Mouse (Mus musculus) ES-Bruce4 (cell line): ENCODE data around the gene Il4ra. TPM values are rescaled to one million over a fixed set of nuclear protein-coding genes. Genes with fewer than 3 reads are reported as not detected.

ENCODE experiments used
- H3K27ac ChIP-seq: 2 replicates; pipeline ENCODE4 v1.5.1; 2012; ENCODE audit warnings: low read length, inconsistent platforms; ENCODE audit not compliant: insufficient read depth
- H3K27me3 ChIP-seq: 2 replicates; pipeline ENCODE4 v1.6.1; 2012; ENCODE audit warnings: mild to moderate bottlenecking, low read length, inconsistent platforms; ENCODE audit not compliant: control insufficient read depth, poor library complexity, insufficient read depth, severe bottlenecking
- H3K36me3 ChIP-seq: 2 replicates; pipeline ENCODE4 v1.6.1; 2012; ENCODE audit warnings: inconsistent platforms, mild to moderate bottlenecking, low read length, moderate library complexity; ENCODE audit not compliant: control insufficient read depth, poor library complexity, insufficient read depth, severe bottlenecking
- H3K4me1 ChIP-seq: one replicate; pipeline ENCODE4 v1.8.1; 2011; ENCODE audit warnings: low read length; ENCODE audit not compliant: control insufficient read depth, insufficient read depth
- H3K4me3 ChIP-seq: 2 replicates; pipeline ENCODE4 v1.5.1; 2011; ENCODE audit warnings: low read depth, mild to moderate bottlenecking, low read length
- H3K9ac ChIP-seq: 2 replicates; pipeline ENCODE4 v1.6.1; 2012; ENCODE audit warnings: low read depth, mild to moderate bottlenecking, inconsistent platforms; ENCODE audit not compliant: poor library complexity, severe bottlenecking
- H3K9me3 ChIP-seq: replicated peaks from 2 replicates; pipeline ENCODE4 v1.6.1; 2012; ENCODE audit warnings: mild to moderate bottlenecking, low read length, inconsistent platforms; ENCODE audit not compliant: control insufficient read depth, poor library complexity, insufficient read depth, severe bottlenecking
- CTCF ChIP-seq: IDR thresholded peaks from one replicate; pipeline ENCODE4 v1.8.1; 2011; ENCODE audit warnings: low read depth, low read length
- EP300 ChIP-seq: IDR thresholded peaks from 2 replicates; pipeline ENCODE4 v1.6.1; 2011; ENCODE audit warnings: low read depth, low read length; ENCODE audit not compliant: insufficient read depth
- POLR2A ChIP-seq: IDR thresholded peaks from one replicate; pipeline ENCODE4 v1.8.1; 2011; ENCODE audit warnings: low read length; ENCODE audit not compliant: insufficient read depth
- polyA plus RNA-seq: library from polyadenylated mRNA; stranded (reverse); fragments of >200 nt; gene quantifications from 2 replicates; pipeline ENCODE4 v1.2.4, GENCODE M21; 2011; ENCODE audit warnings: low read depth; ENCODE audit not compliant: missing spikeins, insufficient read depth, insufficient read length

The Il4ra gene
- polyA plus RNA-seq, 1 experiment, result 1.4 TPM

- TF ChIP-seq EP300, result no peak
- no peak for TF ChIP-seq CTCF
- TF ChIP-seq POLR2A, result no peak
- Histone ChIP-seq H3K27ac (no peak overlapping the region), H3K4me1 (no peaks in the 10 kb centered on the region), H3K9ac (no peak overlapping the region), H3K36me3 (no peaks in the 10 kb centered on the region), H3K27me3 (no peaks in the 10 kb centered on the region), H3K4me3 (no peak overlapping the region), H3K9me3 (no peaks in the 10 kb centered on the region)
These were observed 1.1 kb downstream of the Il4ra start for GRCm38 (mm10) chr7:125552851-125553555.

- H3K36me3 ChIP-seq, result no peaks in the 10 kb centered on the region
- no peaks in the 10 kb centered on the region for H3K4me1 ChIP-seq
- no peaks in the 10 kb centered on the region for H3K9me3 ChIP-seq
- no peak overlapping the region for H3K27ac ChIP-seq
- no peak overlapping the region for H3K9ac ChIP-seq
- no peak overlapping the region for H3K4me3 ChIP-seq
- TF ChIP-seq CTCF (no peak), POLR2A (no peak), EP300 (no peak)
- no peaks in the 10 kb centered on the region for H3K27me3 ChIP-seq
These were observed 1.9 kb downstream of the Il4ra start for GRCm38 (mm10) chr7:125553653-125554428.

GRCm38 (mm10) chr7:125554456-125555114 lies 2.7 kb downstream of the Il4ra start:
- no peak overlapping the region for H3K27ac ChIP-seq
- H3K9me3 ChIP-seq, result no peaks in the 10 kb centered on the region
- H3K9ac ChIP-seq, result no peak overlapping the region
- no peaks in the 10 kb centered on the region for H3K27me3 ChIP-seq
- no peaks in the 10 kb centered on the region for H3K4me1 ChIP-seq
- H3K4me3 ChIP-seq, result no peak overlapping the region
- no peaks in the 10 kb centered on the region for H3K36me3 ChIP-seq
- no peak for TF ChIP-seq EP300
- no peak for TF ChIP-seq POLR2A
- TF ChIP-seq CTCF, result no peak

- TF ChIP-seq CTCF (no peak), EP300 (no peak), POLR2A (no peak)
- no peaks in the 10 kb centered on the region for H3K27me3 ChIP-seq
These were observed 3.5 kb downstream of the Il4ra start for GRCm38 (mm10) chr7:125555351-125555872.

GRCm38 (mm10) chr7:125556096-125556495 lies 4.2 kb downstream of the Il4ra start:
- no peaks in the 10 kb centered on the region for H3K4me1 ChIP-seq
- TF ChIP-seq CTCF (no peak), POLR2A (no peak), EP300 (no peak)

More at GRCm38 (mm10) chr7:125555351-125555872, 3.5 kb downstream of the Il4ra start:
- Histone ChIP-seq H3K27ac (no peak overlapping the region), H3K4me1 (no peaks in the 10 kb centered on the region), H3K4me3 (no peak overlapping the region), H3K9me3 (no peaks in the 10 kb centered on the region), H3K9ac (no peak overlapping the region), H3K36me3 (no peaks in the 10 kb centered on the region)

More at GRCm38 (mm10) chr7:125556096-125556495, 4.2 kb downstream of the Il4ra start:
- Histone ChIP-seq H3K36me3 (no peaks in the 10 kb centered on the region), H3K27me3 (no peaks in the 10 kb centered on the region), H3K9me3 (no peaks in the 10 kb centered on the region), H3K9ac (no peak overlapping the region), H3K27ac (no peak overlapping the region), H3K4me3 (no peak overlapping the region)
